Mouse (Mus musculus) midbrain, postnatal 0 days (tissue): ENCODE measurements around the gene Atg16l2. TPM values are rescaled to one million over a fixed set of nuclear protein-coding genes. Genes with fewer than 3 reads are reported as not detected.

Experiments
- ATAC-seq: fragments of 200-750 bp; cut with Nextera tagmentation; 2 replicates; pipeline ENCODE4 v1.8.0; 2017; ENCODE audit warnings: moderate number of reproducible peaks, mild to moderate bottlenecking, moderate TSS enrichment, moderate library complexity; ENCODE audit not compliant: low FRiP score
- DNase-seq: peaks from one replicate; pipeline ENCODE4 v3.0.0-alpha.2; 2015; ENCODE audit warnings: low spot score
- H3K27ac ChIP-seq: fragments of 300-500 bp; sonication (generic); 2 replicates; pipeline ENCODE4 v1.5.1; 2014; ENCODE audit warnings: low read depth, mild to moderate bottlenecking, low read length, mixed read lengths
- H3K27me3 ChIP-seq: fragments of 300-500 bp; sonication (generic); 2 replicates; pipeline ENCODE4 v1.6.1; 2014; ENCODE audit warnings: low read length, control low read depth, mixed read lengths; ENCODE audit not compliant: insufficient read depth
- H3K36me3 ChIP-seq: fragments of 300-500 bp; sonication (generic); 2 replicates; pipeline ENCODE4 v1.6.1; 2014; ENCODE audit warnings: low read length, control low read depth, mixed read lengths; ENCODE audit not compliant: insufficient read depth
- H3K4me1 ChIP-seq: fragments of 300-500 bp; sonication (generic); 2 replicates; pipeline ENCODE4 v1.6.1; 2014; ENCODE audit warnings: mild to moderate bottlenecking, control low read depth, antibody characterized with exemption, low read length, mixed read lengths; ENCODE audit not compliant: insufficient read depth
- H3K4me2 ChIP-seq: fragments of 300-500 bp; sonication (generic); 2 replicates; pipeline ENCODE4 v1.6.1; 2014; ENCODE audit warnings: low read depth, mild to moderate bottlenecking, low read length, mixed read lengths; ENCODE audit not compliant: poor library complexity, severe bottlenecking
- H3K4me3 ChIP-seq: fragments of 300-500 bp; sonication (generic); 2 replicates; pipeline ENCODE4 v1.5.1; 2014; ENCODE audit warnings: low read depth, mild to moderate bottlenecking, low read length, moderate library complexity
- H3K9ac ChIP-seq: fragments of 300-500 bp; sonication (generic); replicated peaks from 2 replicates; pipeline ENCODE4 v1.6.1; 2014; ENCODE audit warnings: mild to moderate bottlenecking, low read length, moderate library complexity, mixed read lengths; ENCODE audit not compliant: poor library complexity, severe bottlenecking
- H3K9me3 ChIP-seq: fragments of 300-500 bp; sonication (generic); 2 replicates; pipeline ENCODE4 v1.6.1; 2016; ENCODE audit warnings: low read length, control low read depth
- CTCF ChIP-seq: IDR thresholded peaks from 2 replicates; pipeline ENCODE4 v1.5.1; 2016; ENCODE audit warnings: antibody characterized with exemption, mild to moderate bottlenecking
- WGBS: fragments of 180-500 bp; shearing (Covaris S2); extraction: QIAGEN DNeasy Blood & Tissue Kit; methylation state at CpG from one replicate; pipeline ENCODE4 v1.1.7; 2014; 5-methylcytosine and 5-hydroxymethylcytosine counted together
- polyA plus RNA-seq: library from polyadenylated mRNA; unstranded; fragments of >200 nt; fragmentation: Nextera tagmentation; extraction: Ambion mirVana; gene quantifications from 2 replicates; pipeline ENCODE4 v1.2.1, GENCODE M21; 2015
- total RNA-seq: library from RNA; depleted of rRNA; stranded (reverse); fragments of >200 nt; gene quantifications from 2 replicates; pipeline ENCODE4 v1.2.3, GENCODE M21; 2014

The Atg16l2 gene
- total and polyA plus RNA-seq, 2 experiments from 2014 or later = 17.0 to 22.4 TPM

DNA sequence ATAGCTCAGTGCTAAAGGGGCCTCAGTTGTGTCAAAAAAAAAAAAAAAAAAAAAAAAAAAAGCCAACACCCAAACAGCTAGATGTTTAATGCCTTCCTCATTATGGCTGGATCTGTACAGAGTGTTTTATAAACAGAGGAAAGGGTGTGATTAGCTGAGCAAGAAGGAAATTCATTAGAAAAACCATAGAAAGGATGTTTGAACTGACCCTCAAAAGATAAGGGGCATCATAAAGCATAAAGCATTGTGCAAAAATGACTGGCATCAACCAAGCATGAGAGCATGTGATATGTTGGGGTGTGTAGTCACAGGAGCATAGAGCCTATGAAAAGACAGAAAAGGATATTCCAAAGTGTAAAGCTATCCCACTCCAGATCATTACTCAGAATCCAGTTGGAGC lies 43.6 kb downstream of the Atg16l2 start:
- Histone ChIP-seq H3K36me3 (peaks cover 12% of the 10 kb centered on the region), H3K9ac (no peak overlapping the region), H3K27ac (no peak overlapping the region), H3K4me3 (no peak overlapping the region), H3K4me1 (no peaks in the 10 kb centered on the region), H3K4me2 (no peak overlapping the region), H3K27me3 (no peaks in the 10 kb centered on the region), H3K9me3 (no peaks in the 10 kb centered on the region)
- DNase-seq (no peak), ATAC-seq (no peak)
- TF ChIP-seq CTCF = no peak

DNA sequence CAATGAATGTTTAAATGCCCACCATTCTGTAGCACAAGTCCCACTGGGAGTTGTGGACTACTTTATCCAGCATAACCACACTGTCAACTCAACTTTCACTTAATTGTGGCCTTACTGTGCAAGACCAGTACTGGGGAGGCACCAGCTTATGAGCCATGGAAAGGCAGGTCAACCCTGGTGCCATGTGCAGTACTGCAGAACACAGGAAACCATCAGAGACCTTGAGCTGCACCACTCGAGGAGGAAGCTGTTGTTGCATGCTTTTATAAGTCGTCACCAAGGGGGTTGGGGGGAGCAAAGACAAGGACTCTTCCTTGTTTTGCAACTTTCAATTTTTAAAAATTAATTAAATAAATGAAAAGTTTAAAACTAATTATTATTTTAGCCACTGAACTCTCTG lies 49.0 kb downstream of the Atg16l2 start:
- whole genome bisulfite sequencing = 86% methylated on average over 2 of the region's 2 CpGs
- TF ChIP-seq CTCF = no peak
- DNase-seq = no peak
- Histone ChIP-seq H3K36me3 (peaks cover 6% of the 10 kb centered on the region; the same call in 1 of the 2 replicates), H3K27me3 (no peaks in the 10 kb centered on the region), H3K9ac (no peak overlapping the region), H3K4me1 (no peaks in the 10 kb centered on the region), H3K27ac (no peak overlapping the region), H3K4me3 (no peak overlapping the region), H3K9me3 (no peaks in the 10 kb centered on the region), H3K4me2 (no peak overlapping the region)
- ATAC-seq = no peak

DNA sequence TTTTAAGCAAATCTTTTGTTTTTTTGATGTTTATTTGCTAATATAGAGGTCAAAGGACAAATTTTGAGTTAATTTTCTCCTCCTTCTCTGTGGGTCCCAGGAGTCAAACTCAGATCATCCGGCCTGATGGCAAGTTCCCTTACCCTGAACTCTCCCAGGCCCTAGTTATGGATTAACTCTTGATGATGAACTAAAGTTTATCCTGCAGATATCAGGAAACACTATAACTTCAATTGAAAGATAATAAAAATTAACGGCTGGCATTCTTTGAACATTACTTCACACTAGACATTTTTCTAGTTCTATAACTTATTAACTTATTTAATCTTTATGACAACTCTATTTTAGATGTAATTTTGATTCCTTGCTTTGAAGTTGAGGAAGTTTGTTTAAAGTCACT lies 52.9 kb downstream of the Atg16l2 start:
- Histone ChIP-seq H3K9me3 (no peaks in the 10 kb centered on the region), H3K36me3 (peaks cover 6% of the 10 kb centered on the region; the same call in 1 of the 2 replicates), H3K9ac (no peak overlapping the region), H3K4me1 (no peaks in the 10 kb centered on the region), H3K27ac (no peak overlapping the region), H3K4me2 (no peak overlapping the region), H3K27me3 (no peaks in the 10 kb centered on the region), H3K4me3 (no peak overlapping the region)
- 87% methylated on average over 2 of the region's 2 CpGs for WGBS
- no peak for ATAC-seq
- no peak for DNase-seq
- TF ChIP-seq CTCF = no peak

DNA sequence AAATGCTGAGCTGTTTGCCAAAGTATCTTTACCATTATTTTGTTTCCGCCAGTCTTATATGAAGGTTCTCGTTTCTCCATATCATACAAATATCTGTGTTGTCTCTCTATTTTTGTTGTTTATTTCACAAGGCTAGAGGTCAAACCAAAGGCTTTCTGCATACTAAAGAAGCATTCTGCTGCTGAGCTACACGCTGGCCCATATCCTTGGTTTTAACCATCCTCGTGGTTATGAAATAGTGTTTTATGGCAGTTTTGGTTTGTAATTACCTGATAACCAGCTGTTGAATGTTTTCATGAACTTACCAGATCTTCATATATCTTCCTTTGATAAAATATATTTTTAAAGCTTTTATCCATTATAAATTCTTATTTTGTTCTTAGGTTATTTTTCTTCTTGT lies 53.3 kb downstream of the Atg16l2 start:
- Histone ChIP-seq H3K27me3 (no peaks in the 10 kb centered on the region), H3K9ac (no peak overlapping the region), H3K36me3 (peaks cover 6% of the 10 kb centered on the region; the same call in 1 of the 2 replicates), H3K4me1 (no peaks in the 10 kb centered on the region), H3K4me2 (no peak overlapping the region), H3K4me3 (no peak overlapping the region), H3K27ac (no peak overlapping the region), H3K9me3 (no peaks in the 10 kb centered on the region)
- DNase-seq = no peak
- no peak for ATAC-seq
- no peak for TF ChIP-seq CTCF
- 94% methylated on average over 4 of the region's 4 CpGs for WGBS

DNA sequence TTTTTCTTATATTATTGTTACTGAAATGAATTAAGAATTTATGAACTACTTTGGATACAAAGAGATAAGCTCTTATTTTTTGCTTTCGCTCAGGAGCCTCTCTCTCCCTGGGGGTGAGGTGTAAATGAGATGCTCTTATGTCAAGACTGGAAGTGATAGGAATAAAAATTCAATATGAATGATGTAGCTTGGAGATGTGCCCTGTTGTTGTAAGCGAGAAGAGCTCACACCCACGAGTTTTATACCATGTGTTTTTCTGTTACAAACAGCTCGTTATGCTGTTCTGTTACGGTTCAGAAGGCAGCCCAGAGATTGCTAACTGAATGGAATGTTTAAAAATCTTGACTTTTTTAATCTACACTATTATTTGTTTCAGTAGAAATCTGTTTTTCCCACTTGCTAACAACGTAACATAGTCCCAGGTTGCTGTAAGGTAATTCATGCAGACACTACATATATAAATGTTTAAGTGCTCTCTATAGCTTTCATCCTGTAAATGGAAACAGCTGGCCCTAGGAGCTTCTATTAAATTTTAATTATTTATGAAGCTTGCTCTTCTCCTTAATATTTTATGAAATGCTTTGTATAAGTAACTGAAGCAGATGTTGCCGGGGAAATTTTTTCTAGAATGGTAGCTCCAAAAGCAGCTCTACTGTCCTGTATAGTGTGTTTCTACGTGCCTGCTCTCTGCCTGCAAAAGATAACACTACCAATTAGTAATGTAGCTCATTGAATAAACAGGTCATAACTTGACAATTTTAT lies 65.2 kb downstream of the Atg16l2 start:
- ATAC-seq (peak; percentile 54; the same call in 1 of the 2 replicates), DNase-seq (no peak)
- 43% methylated on average over 8 of the region's 8 CpGs for WGBS
- Histone ChIP-seq H3K4me2 (no peak overlapping the region), H3K27me3 (no peaks in the 10 kb centered on the region), H3K36me3 (no peaks in the 10 kb centered on the region), H3K9me3 (no peaks in the 10 kb centered on the region), H3K4me3 (no peak overlapping the region), H3K4me1 (no peaks in the 10 kb centered on the region), H3K9ac (no peak overlapping the region), H3K27ac (0 out of 2 replicates have a peak overlapping the region, but pooled peaks have one; percentile 14)
- TF ChIP-seq CTCF = no peak

DNA sequence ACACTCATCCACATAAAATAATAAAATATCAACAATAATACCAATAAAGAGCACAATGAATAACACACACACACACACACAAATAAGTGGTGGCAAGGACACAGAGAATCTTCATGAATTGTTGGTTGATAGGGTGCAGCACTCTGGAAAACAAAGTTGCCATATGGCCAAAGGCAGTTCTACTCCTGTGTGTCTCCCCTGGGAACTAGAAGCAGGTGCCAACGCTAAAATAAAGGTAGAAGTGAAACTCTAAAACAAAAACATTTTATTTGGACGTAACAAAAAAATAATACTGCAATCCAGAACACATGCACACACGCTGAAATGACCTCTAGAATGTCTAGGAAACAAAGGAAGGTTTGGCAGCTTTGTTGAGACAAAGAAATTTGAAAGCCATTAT lies 69.3 kb downstream of the Atg16l2 start:
- Histone ChIP-seq H3K27me3 (no peaks in the 10 kb centered on the region), H3K9ac (no peak overlapping the region), H3K4me2 (no peak overlapping the region), H3K4me1 (no peaks in the 10 kb centered on the region), H3K27ac (peak overlapping the region; percentile 7; the same call in 1 of the 2 replicates), H3K9me3 (no peaks in the 10 kb centered on the region), H3K4me3 (no peak overlapping the region), H3K36me3 (no peaks in the 10 kb centered on the region)
- ATAC-seq (no peak), DNase-seq (no peak)
- no peak for TF ChIP-seq CTCF
- WGBS = 53% methylated on average over 3 of the region's 3 CpGs
